Mouse (Mus musculus) liver, embryonic 14.5 days (tissue): ENCODE results near the gene Gm8180. TPM values are rescaled to one million over a fixed set of nuclear protein-coding genes. Genes with fewer than 3 reads are reported as not detected.
"Not testable (repeated sequence)": the region's sequence is repeated elsewhere in the genome, so short reads cannot be mapped to it uniquely, and the experiment has no call there.

Experiments
- ATAC-seq: fragments of 200-750 bp; cut with Nextera tagmentation; 2 replicates; pipeline ENCODE4 v1.8.0; 2017; ENCODE audit warnings: moderate number of reproducible peaks, mild to moderate bottlenecking, moderate library complexity; ENCODE audit not compliant: insufficient read depth
- DNase-seq, 3 experiments: peaks; one replicate each; pipeline ENCODE4 v3.0.0-alpha.2; 2012 to 2013; ENCODE audit warnings: low read depth in 3 of 3, low spot score in 3 of 3
- H3K27ac ChIP-seq: fragments of 300-500 bp; sonication (generic); 2 replicates; pipeline ENCODE4 v1.5.1; 2014; ENCODE audit warnings: moderate library complexity, mild to moderate bottlenecking, control low read depth, inconsistent platforms
- H3K27me3 ChIP-seq: fragments of 300-500 bp; sonication (generic); 2 replicates; pipeline ENCODE4 v1.6.1; 2014; ENCODE audit warnings: mild to moderate bottlenecking, low read length, moderate library complexity; ENCODE audit not compliant: control insufficient read depth, insufficient read depth
- H3K36me3 ChIP-seq: fragments of 300-500 bp; sonication (generic); replicated peaks from 2 replicates; pipeline ENCODE4 v1.6.1; 2014; ENCODE audit warnings: low read depth; ENCODE audit not compliant: control insufficient read depth, insufficient read depth
- H3K4me1 ChIP-seq, 2 experiments: fragments of 200-500 bp in 1 of 2; fragments of 300-500 bp in 1 of 2; sonication (generic) in 1 of 2; replicated peaks; 2 replicates each; pipeline ENCODE4 v1.6.1; 2012 to 2014; ENCODE audit warnings: antibody characterized with exemption in 1 of 2, inconsistent platforms in 1 of 2, low read length in 1 of 2; ENCODE audit not compliant: control insufficient read depth in 2 of 2, insufficient read depth in 2 of 2
- H3K4me2 ChIP-seq: fragments of 300-500 bp; sonication (generic); 2 replicates; pipeline ENCODE4 v1.6.1; 2014; ENCODE audit warnings: low read depth, mild to moderate bottlenecking, control low read depth, moderate library complexity
- H3K4me3 ChIP-seq, 2 experiments: fragments of 200-500 bp in 1 of 2; fragments of 300-500 bp in 1 of 2; sonication (generic) in 1 of 2; 2 replicates each; pipeline ENCODE4 v1.5.1; 2012 to 2014; ENCODE audit warnings: low read depth in 2 of 2, low read length in 2 of 2, mild to moderate bottlenecking in 2 of 2, control low read depth in 1 of 2, inconsistent platforms in 1 of 2, moderate library complexity in 1 of 2; ENCODE audit not compliant: insufficient read depth in 1 of 2
- H3K9ac ChIP-seq: fragments of 300-500 bp; sonication (generic); replicated peaks from 2 replicates; pipeline ENCODE4 v1.6.1; 2014; ENCODE audit warnings: mild to moderate bottlenecking, control low read depth, moderate library complexity
- H3K9me3 ChIP-seq: fragments of 300-500 bp; sonication (generic); 2 replicates; pipeline ENCODE4 v1.6.1; 2016; ENCODE audit warnings: low read length, mixed read lengths; ENCODE audit not compliant: control insufficient read depth
- CTCF ChIP-seq: IDR thresholded peaks from 2 replicates; pipeline ENCODE4 v1.5.1; 2016; ENCODE audit warnings: antibody characterized with exemption, low read depth, control low read depth
- EP300 ChIP-seq: IDR thresholded peaks from 2 replicates; pipeline ENCODE4 v1.6.1; 2016; ENCODE audit warnings: antibody characterized with exemption, low read depth
- WGBS: fragments of 180-500 bp; shearing (Covaris S2); extraction: QIAGEN DNeasy Blood & Tissue Kit; methylation state at CpG from one replicate; pipeline ENCODE4 v1.1.7; 2014; ENCODE audit not compliant: insufficient replicate concordance; 5-methylcytosine and 5-hydroxymethylcytosine counted together
- polyA plus RNA-seq, 2 experiments: library from polyadenylated mRNA; depleted of rRNA in 1 of 2; stranded (reverse) in 1 of 2; unstranded in 1 of 2; fragments of >200 nt; fragmentation: Nextera tagmentation in 1 of 2; extraction: Ambion mirVana in 1 of 2; gene quantifications; 2 replicates each; pipeline versions ENCODE4 v1.2.1 to v1.2.3; 2012 to 2014

The Gm8180 gene
- polyA plus RNA-seq (2012; rRNA removed), result not detected in 2 replicates
- polyA plus RNA-seq (2014; fragmentation: Nextera tagmentation; extraction: Ambion mirVana), result not detected in 2 replicates

DNA sequence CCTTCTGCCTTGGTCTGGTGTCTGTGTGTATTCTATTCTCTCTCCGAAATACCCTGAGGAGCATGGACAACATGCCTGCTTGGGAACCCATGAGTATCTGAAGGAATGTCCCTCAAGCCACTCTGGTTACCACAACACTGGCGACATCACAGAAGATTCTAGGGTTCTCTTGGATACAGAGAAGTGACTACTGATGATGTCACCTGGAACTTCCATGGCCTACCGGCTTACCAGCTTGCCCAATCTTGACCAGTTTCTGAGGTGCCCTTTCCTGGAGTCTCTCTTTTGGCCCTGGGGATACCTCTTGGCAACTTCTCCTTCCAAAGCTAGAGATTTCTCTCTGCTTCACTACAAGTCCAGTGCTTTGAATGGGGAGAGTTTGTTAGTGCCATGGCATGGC, at the start of gene Gm8180:
Gene Gm8180 (minus strand): TSS at position 101 of the 400 bp plus-strand sequence.
- 55% methylated on average over 3 of the region's 3 CpGs for WGBS
- H3K4me1 ChIP-seq, H3K4me3 ChIP-seq, ATAC-seq, H3K9ac ChIP-seq, H3K36me3 ChIP-seq, H3K27ac ChIP-seq, H3K9me3 ChIP-seq, H3K27me3 ChIP-seq, H3K4me2 ChIP-seq, DNase-seq: not testable (repeated sequence)

DNA sequence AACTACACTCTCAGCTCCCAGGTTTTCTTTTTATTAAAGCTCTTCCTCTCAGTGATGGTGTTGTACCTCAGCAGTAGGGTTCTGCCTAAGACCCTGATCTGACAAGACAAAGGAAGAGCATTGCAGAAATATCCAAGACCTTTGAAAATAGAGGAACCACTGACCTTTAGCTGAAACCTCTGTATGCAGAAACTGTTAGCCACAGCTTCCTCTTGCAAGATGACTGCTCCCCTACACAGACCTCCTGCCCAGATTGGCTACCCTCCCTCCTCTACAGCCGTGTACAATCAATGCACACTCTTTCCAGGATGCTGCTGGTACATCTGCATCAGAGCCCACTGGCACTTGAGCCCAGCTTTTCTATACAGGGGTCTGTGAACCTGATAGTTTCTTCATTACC, 45.8 kb upstream of the Gm8180 start:
- H3K4me2 ChIP-seq, H3K9ac ChIP-seq, ATAC-seq, H3K27ac ChIP-seq, H3K36me3 ChIP-seq, H3K4me1 ChIP-seq, H3K27me3 ChIP-seq, DNase-seq, H3K4me3 ChIP-seq, H3K9me3 ChIP-seq: not testable (repeated sequence)
- WGBS, result 11% methylated on average over 1 of the region's 1 CpGs

DNA sequence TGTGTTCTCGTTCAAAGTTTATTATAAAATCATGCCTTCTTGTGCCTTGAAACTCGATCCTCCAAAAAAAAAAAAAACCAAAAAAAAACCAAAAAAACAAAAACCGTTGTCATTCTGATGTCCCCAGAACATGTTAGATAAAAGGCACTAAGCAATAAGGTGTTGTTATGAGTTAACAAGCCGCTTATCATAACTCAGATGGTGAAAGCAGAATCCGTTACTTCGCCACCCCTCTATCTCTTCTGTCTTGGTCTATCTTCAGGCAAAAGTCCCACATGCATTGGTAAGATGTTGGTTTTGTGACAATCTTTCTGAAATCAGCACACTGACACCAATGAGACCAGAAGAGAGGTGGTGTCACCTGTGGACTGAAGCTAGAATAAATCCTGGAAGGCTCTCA, 39.6 kb upstream of the Gm8180 start:
- H3K9ac ChIP-seq, H3K4me1 ChIP-seq, H3K27me3 ChIP-seq, H3K9me3 ChIP-seq, H3K27ac ChIP-seq, H3K36me3 ChIP-seq, DNase-seq, H3K4me2 ChIP-seq, H3K4me3 ChIP-seq: not testable (repeated sequence)
- ATAC-seq, result peak; percentile 47; the same call in 1 of the 2 replicates
- 48% methylated on average over 6 of the region's 6 CpGs for WGBS
- peak; percentile 61 for TF ChIP-seq EP300

DNA sequence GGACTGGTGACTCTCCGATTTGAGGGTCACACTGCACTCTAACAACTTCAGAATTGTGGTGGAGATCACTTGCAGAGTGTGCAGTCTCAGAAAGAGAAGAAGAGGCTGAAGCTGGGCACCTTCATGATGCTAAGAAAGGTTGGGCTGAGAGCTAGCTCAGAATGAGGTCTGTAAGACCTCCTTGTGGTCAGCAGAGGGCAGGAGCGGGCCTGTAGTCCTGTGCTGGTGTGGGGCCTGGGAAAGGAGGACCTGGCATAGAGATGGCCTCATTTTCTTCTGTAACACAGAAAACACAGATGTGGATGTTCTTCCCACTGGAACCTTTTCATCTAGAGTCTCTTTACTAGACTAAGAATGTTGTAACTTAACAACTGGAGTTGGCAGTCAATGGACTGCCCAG, 37.3 kb upstream of the Gm8180 start:
- H3K9ac ChIP-seq, H3K4me3 ChIP-seq, H3K36me3 ChIP-seq, DNase-seq, H3K4me1 ChIP-seq, H3K9me3 ChIP-seq, H3K27ac ChIP-seq, H3K27me3 ChIP-seq, H3K4me2 ChIP-seq: not testable (repeated sequence)
- ATAC-seq, result peak; percentile 61; the same call in 1 of the 2 replicates
- 43% methylated on average over 1 of the region's 2 CpGs for WGBS

DNA sequence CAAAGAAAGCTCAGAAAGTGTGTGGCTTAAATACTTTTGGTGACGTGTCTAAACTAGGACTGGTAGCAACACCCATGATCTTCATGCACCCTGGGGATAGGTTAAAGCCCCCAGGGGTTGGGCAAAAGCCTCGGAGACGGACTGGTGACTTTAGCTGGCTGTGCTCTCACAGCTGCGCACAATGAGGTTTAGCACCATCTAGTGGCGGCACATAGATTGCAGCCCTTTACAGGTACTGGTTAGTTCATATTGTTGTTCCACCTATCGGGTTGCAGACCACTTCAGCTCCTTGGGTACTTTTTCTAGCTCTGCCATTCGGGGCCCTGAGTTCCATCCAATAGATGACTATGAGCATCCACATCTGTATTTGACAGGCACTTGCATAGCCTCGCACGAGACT, 27.9 kb upstream of the Gm8180 start:
- H3K27ac ChIP-seq, H3K9me3 ChIP-seq, H3K27me3 ChIP-seq, H3K4me2 ChIP-seq, H3K9ac ChIP-seq, H3K36me3 ChIP-seq, ATAC-seq, H3K4me3 ChIP-seq, H3K4me1 ChIP-seq: not testable (repeated sequence)
- peak; percentile 11 to 17 (median 17) for DNase-seq
- TF ChIP-seq CTCF, result peak; percentile 74
- 33% methylated on average over 7 of the region's 9 CpGs for WGBS

DNA sequence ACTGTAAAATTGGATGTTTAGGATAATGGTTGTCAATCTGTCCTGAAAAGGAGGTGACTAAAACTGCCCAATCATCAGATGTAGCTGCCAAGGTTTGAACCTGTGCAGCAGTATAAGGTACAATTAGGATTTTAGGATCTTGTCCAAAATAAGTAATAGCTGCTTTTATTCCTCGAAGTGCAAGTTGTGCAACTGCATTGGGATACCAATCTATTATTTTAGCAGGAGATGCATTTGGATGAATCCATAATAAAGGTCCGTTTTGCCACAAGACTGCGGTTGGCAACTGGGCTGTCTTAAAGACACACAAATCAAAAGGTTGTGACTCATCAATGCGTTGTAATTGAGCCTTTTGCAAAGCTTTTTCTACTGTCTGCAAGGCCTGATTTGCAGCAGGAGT, 23.6 kb upstream of the Gm8180 start:
- H3K4me1 ChIP-seq, H3K36me3 ChIP-seq, H3K27me3 ChIP-seq, H3K27ac ChIP-seq, DNase-seq, ATAC-seq, H3K9ac ChIP-seq, H3K4me3 ChIP-seq, H3K4me2 ChIP-seq, H3K9me3 ChIP-seq: not testable (repeated sequence)
- 57% methylated on average over 3 of the region's 4 CpGs for WGBS
